Mouse (Mus musculus) adrenal gland (tissue): Measurements from ENCODE around the gene Sec14l4.
"Not testable (repeated sequence)": the region's sequence is repeated elsewhere in the genome, so short reads cannot be mapped to it uniquely, and the experiment has no call there.

ENCODE experiments used
- intact Hi-C: fragments of 180-260 bp; cut with DNase I; formaldehyde crosslinking; loops from one replicate; pipeline ENCODE4 v1.15.1; 2025
- long read RNA-seq, 2 experiments: library from polyadenylated mRNA; unstranded; transcript quantifications; one replicate each; pipeline ENCODE4 v2.0.0; 2020; ENCODE audit warnings: borderline replicate concordance in 1 of 2; ENCODE audit not compliant: insufficient replicate concordance in 1 of 2

Sec14l4 gene
- long read RNA-seq, experiment 1, partial matches to known transcripts = 0 of 2 reads
- long read RNA-seq, experiment 1, other reads (novel, unspliced or antisense) = 0 of 2 reads
- long read RNA-seq, experiment 2 = 0 reads

DNA sequence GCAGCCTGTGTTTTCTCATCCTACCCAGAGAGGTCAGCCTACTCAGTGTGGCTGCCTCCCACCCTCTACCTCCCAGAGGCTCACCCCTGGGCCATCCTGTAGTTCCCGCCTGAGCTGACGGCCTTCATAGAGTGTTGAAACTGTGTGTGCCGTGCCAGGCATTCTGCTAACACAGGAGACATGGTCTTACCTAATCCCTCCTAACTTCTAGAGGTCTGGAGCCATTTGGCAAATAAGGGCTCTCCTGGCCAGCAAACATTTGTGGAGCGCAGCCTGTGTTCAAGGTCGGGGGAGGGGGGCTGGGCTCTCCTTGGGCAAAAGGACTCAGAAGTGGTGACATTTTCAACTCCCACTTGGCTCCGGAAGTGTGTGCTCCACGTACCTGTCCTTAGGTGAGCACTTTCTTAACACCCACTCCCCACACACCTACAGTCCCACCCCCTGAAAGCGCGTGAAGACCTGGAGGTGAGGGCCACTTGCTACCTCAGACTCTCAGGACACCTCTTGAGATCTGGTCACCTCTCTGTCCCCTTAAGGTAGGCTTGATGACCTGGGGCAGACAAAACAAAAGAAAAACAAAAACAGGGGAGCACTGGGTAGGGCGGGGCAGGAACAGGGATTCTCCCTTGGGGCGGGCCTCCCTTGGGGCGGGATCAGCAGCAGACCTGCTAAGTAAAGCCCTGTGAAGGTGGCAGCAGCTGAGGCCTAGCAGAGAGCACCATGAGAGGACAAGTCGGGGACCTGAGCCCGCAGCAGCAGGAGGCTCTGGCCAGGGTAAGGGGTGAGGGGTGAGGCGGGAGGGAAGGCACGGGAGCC, at the start of gene Sec14l4:
Gene Sec14l4, plus strand, starts transcription at position 337 of the 816 bp plus-strand sequence.
- intact Hi-C loops = no loop called here

DNA sequence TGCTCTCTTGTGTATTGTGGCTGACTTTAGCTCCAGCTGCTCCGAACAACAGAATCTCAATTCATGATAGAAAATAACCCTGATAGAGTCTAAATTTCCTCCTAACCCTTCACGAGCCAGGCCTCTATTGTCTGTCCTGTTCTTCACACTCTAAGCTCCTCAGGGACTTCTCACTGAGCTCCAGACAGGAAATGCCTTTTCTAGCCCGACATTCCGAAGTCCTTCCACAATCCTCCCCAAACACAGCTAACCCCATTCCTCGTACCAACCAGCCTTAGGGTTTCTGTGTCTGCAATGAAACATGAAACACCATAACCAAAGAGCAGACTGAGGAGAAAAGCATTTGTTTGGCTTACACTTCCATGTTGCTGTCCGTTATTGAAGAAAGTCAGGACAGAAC, 49.7 kb upstream of the Sec14l4 start:
- intact Hi-C loops = no loop called here

- intact Hi-C loops = no loop called here
Observed at GRCm38 (mm10) chr11:3982275-3983209, 48.7 kb upstream of the Sec14l4 start.

DNA sequence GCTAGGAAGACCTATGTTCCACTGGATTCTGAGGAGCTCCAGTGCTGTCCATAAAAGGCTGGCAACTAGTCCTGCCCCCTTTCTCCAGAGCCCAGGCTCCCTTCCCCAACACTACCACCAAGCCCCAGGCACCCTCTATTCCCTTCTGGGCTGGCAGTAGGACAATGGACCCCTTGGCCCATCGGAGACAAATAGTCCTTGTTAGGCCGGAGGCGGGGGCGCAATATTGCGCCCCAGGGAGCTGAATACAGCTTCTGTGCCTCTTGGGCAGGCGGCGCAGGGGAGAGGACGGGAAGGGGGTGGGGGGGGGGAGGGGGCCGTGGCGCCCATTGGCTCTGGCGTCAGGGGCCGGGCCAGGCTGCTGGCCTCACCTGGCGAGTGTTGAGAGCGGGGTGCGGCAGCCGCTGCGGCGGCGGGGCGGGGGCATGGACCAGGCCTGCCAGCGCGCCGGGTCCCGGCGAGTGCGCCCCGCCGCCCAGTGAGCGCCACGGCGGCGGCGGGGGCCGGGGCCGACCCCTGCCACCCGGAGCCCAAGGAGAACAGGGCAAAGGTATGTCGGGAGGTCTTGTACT, 47.9 kb upstream of the Sec14l4 start, which contains the start of gene Gal3st1:
Gene Gal3st1, plus strand, starts transcription at position 346 of the 572 bp plus-strand sequence.
- intact Hi-C loops = no loop called here

- intact Hi-C loops = no loop called here
Observed at GRCm38 (mm10) chr11:3983863-3984745, 47.2 kb upstream of the Sec14l4 start.

DNA sequence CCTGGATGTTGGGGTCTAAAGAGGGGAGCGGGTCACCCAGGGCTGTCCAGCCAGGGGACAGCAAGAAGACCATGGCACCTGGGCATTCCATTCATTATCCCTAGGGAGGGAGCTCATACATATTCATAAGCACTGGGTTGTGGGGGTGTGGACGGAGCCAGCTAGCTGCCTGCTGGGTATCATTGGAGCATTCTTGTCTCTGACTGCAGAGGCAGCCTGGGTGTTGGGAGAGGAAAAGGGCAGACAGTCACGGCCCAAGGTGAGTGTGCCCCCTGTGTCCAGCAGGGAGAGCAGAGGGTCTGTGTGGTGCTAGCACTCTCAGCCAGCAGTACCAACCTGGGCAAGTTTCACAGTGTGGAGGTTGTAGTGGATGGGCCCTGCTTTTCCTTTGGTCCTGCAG, 41.5 kb upstream of the Sec14l4 start:
- intact Hi-C loops = no loop called here

GRCm38 (mm10) chr11:3993132-3993531, 38.1 kb upstream of the Sec14l4 start:
- intact Hi-C loops = no loop called here

DNA sequence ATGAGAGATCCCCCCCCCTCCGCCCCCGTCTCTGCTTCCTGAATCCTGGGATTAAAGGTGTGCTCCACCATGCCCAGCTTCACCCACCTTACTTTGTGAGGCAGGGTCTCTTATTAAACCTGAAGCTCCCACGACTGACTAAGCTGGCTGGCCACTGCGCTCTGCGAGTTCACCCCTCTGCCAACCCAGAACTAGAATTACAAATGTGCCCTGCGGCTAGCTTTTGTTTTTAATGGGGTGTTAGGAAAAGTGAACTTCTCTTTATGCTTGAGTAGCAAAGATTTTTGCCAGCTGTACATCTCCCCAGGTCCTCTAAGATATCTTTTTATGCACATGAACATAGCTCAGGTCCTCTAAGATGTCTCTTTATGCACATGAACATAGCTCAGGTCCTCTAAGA, 37.3 kb upstream of the Sec14l4 start:
- intact Hi-C loops = no loop called here

DNA sequence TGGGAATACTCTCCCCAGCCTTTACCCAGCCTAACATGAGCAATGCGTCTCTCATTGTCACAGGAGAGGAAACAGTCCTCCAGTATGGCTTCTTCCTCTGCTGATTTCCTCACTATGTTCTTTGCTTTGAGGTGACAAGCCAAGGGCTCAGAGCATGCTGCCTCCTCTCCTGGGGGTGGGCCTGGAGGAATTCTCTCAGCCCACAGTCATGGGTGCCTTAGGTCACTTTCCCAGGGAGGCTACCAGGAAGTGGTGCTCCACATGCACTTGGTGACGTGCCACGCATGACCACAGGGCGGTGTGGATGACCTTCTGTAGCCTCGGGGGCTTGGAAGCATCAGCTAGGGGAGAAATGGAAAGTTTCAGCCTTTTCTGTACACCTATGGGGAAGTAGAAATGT, 35.8 kb upstream of the Sec14l4 start:
- intact Hi-C loops = no loop called here

GRCm38 (mm10) chr11:3996840-3997239, 34.4 kb upstream of the Sec14l4 start:
- intact Hi-C loops = no loop called here

DNA sequence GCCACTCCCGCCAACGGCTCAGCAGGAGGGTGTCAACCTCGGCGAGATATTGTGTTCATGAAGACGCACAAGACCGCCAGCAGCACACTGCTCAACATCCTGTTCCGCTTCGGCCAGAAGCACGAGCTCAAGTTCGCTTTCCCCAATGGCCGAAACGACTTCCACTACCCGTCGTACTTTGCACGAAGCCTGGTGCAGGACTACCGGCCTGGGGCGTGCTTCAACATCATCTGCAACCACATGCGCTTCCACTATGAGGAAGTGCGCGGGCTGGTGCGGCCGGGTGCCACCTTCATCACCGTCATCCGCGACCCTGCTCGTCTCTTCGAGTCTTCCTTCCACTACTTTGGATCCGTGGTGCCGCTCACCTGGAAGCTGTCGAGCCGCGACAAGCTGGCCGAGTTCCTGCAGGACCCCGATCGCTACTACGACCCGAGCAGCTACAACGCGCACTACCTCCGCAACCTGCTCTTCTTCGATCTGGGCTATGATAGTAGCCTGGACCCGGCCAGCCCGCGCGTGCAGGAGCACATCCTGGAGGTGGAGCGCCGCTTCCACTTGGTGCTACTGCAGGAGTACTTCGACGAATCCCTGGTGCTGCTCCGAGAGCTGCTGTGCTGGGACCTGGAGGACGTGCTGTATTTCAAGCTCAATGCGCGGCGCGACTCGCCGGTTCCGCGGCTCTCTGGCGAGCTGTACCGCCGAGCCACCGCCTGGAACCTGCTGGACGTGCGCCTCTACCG, 33.1 kb upstream of the Sec14l4 start:
- intact Hi-C loops = no loop called here

- intact Hi-C loops = no loop called here
Observed at GRCm38 (mm10) chr11:3999547-3999946, 31.7 kb upstream of the Sec14l4 start.

GRCm38 (mm10) chr11:4001603-4002002, 29.7 kb upstream of the Sec14l4 start:
- intact Hi-C loops = loop anchor here (1.0 kb wide), 1 partner anchor 82 kb away; no protein-coding TSS in a partner anchor

GRCm38 (mm10) chr11:4005220-4005805, 25.9 kb upstream of the Sec14l4 start:
- intact Hi-C loops = no loop called here

DNA sequence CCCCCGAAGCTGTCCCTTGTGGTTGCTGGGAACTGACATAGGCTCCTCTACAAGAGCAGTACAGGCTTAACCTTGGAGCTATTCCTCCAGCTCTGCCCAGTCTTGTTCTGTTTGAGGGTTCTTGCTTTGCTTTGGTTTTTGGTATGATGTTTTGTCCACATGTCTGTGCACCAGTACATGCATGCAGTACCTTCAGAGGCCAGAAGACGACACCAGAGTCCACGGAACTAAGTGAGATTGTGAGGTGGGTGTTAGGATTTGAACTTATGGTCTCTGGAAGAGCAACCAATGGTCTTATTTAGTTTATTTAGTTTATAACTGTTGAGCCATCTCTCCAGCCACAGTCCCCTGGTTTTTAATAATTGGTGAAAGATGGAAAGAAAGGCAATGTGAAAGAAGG, 24.8 kb upstream of the Sec14l4 start:
- intact Hi-C loops = no loop called here

GRCm38 (mm10) chr11:4012616-4013015, 18.6 kb upstream of the Sec14l4 start:
- intact Hi-C loops = no loop called here

- intact Hi-C loops = not testable (repeated sequence)
Observed at GRCm38 (mm10) chr11:4015796-4016195, 15.5 kb upstream of the Sec14l4 start.

GRCm38 (mm10) chr11:4022111-4022510, 9.2 kb upstream of the Sec14l4 start:
- intact Hi-C loops = not testable (repeated sequence)

- intact Hi-C loops = no loop called here
Observed at GRCm38 (mm10) chr11:4023321-4023720, 7.9 kb upstream of the Sec14l4 start.
